Mouse (Mus musculus): ENCODE results near the gene Cdhr2. TPM values are rescaled to one million over a fixed set of nuclear protein-coding genes. Genes with fewer than 3 reads are reported as not detected.

The Cdhr2 gene
- total RNA-seq, 2 experiments from 2014 or later = not detected

DNA sequence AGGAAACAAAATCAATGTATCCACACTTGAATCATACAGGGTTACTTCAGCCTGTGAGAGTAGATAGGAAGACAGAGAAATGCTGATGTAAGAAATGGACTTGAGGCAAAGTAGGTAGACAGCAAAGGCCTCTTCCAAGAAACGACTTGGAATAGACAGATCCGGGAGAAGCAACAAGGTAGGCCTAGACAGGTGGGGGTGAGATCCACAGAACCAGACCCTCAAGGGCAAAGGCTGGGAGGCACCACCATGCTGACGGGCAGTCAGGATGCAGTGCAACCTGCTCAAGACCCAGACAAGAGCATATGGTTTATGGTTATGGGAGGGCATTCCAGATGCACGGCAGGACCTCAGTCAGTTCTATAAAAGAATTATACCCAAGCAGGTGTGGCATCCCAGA is 65.8 kb downstream of the Cdhr2 start:
- intact Hi-C loops (cut with DNase I) = no loop called here

DNA sequence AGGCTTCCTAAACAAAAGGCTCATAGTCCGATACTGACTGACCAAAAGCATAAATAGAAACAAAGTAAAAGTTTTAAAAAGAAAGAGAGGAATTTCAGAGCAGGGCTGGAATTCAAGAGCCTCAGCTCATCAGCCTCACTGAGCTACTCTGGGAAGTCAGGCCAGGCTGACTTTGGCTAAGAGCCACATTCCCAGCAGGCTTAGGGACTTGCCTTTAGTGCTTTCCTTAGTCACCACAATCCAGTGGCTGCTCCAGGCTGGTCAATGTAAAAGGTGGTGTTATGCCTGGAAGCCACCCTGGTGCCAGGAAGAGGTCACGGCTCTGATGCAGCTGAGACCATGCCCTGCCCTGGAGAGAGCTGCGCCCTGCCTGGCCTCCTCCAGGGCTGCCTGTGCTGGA is 79.3 kb downstream of the Cdhr2 start:
- intact Hi-C loops (cut with DNase I) = no loop called here
- peak in 1 of 2 experiments; percentile 46 for DNase-seq

More for the DNA sequence above, 65.8 kb downstream of the Cdhr2 start:
- DNase-seq = no peak

DNA sequence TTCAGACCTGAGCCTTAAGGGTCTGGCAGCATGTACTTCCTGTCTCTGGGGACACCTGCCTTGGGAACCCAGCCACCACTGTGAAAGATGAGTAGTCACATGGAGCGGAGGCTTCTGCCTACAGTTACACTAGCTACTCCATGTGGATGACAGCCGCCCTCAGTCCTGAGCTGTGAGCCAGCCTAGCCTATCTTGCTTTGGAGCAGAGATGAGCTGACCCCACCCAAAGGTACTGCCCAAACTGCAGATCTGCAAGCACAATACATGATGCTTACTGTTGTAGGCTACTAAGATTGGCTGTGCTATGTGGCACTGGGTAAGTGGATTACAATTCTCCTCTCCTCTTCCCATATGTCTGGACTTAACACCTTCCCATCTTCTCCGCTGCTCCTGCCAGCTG is 79.8 kb downstream of the Cdhr2 start:
- DNase-seq = no peak
- intact Hi-C loops (cut with DNase I) = no loop called here

DNA sequence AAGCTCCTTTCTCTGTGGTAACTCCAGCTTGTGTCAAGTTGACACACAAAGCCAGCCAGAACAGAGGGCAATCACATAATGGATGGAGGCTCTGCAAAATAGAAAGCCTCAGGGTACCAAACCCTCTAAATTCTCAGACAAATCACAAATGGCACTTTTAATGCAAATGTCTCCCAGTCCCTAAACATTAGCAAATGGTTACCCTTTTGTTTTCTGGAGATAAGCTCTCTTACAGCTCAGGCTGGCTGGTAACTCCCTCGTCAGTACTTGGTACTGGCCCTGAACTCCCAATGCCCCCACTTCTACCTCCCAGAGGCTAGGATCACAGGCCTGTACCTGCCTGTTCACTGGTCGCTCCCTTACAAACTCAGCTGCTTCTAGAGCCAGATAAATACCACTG is 82.0 kb downstream of the Cdhr2 start:
- intact Hi-C loops (cut with DNase I) = no loop called here
- no peak for DNase-seq

DNA sequence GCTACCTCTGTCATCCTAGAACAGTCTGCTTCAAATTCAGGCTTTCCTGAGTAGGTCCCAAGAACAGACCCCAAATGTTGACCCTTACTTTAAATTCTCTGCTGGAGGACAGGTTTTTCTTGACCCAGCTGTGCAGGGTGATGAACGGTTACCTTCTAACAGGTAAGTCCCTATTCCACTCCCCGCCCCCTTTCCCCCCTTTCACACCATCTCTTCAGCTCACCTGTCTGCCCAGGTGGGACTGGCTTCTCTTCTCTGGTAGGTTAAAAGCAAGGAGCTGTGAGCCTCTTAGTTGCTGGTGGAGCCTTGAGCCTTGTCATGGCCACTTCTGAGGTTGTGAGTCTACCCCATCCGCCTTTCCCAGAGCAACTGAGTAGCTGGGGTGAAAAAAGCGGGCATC is 82.4 kb downstream of the Cdhr2 start, which contains the start of gene Eif4e1b:
Eif4e1b (plus strand) TSS at position 301 of the 400 bp plus-strand sequence.
- no peak for DNase-seq
- intact Hi-C loops (cut with DNase I) = no loop called here

Other genes starting within 250 kb of the Cdhr2 start
- gene Thoc3, start 232.6 kb upstream of the Cdhr2 start, total RNA-seq (2021) = 10 to 100 TPM; 23.4 to 26.0 TPM
- 1 to 10 TPM; 1.8 to 2.8 TPM for gene Simc1, start 197.7 kb upstream of the Cdhr2 start, total RNA-seq (2021)
- gene 4833439L19Rik, start 136.0 kb upstream of the Cdhr2 start, total RNA-seq (2021) = 100 to 1,000 TPM in 1 of 2 experiments, 10 to 100 TPM in 1; 98.6 to 102 TPM
- 1 to 10 TPM; 8.1 to 8.4 TPM for gene Arl10, start 126.4 kb upstream of the Cdhr2 start, total RNA-seq (2021)
- gene Nop16, start 111.4 kb upstream of the Cdhr2 start, total RNA-seq (2021) = 10 to 100 TPM; 14.7 to 15.1 TPM
- 100 to 1,000 TPM; 216 to 231 TPM for gene Higd2a, start 111.3 kb upstream of the Cdhr2 start, total RNA-seq (2021)
- 10 to 100 TPM; 91.8 to 93.1 TPM for gene Cltb, start 90.1 kb upstream of the Cdhr2 start, total RNA-seq (2021)
- gene Faf2, start 79.7 kb upstream of the Cdhr2 start, total RNA-seq (2021) = 10 to 100 TPM; 29.7 to 31.4 TPM
- 10 to 100 TPM; 55.6 to 57.8 TPM for gene Rnf44, start 7.6 kb upstream of the Cdhr2 start, total RNA-seq (2021)
- gene Gprin1, start 48.4 kb downstream of the Cdhr2 start, total RNA-seq (2021) = not detected
- not detected for gene Sncb, start 65.1 kb downstream of the Cdhr2 start, total RNA-seq (2021)
- gene Eif4e1b, start 82.5 kb downstream of the Cdhr2 start, total RNA-seq (2021) = not detected
- gene Tspan17, start 87.9 kb downstream of the Cdhr2 start, total RNA-seq (2021) = 10 to 100 TPM in 1 of 2 experiments, 1 to 10 TPM in 1; 9.0 to 12.1 TPM
- under 1 TPM; 0.60 to 0.63 TPM for gene Unc5a, start 247.9 kb downstream of the Cdhr2 start, total RNA-seq (2021)

Measured in heart, postnatal 14 days (tissue).